Mouse (Mus musculus): ENCODE data around the gene Miga1.

GRCm38 (mm10) chr3:152332545-152333300 lies 7.5 kb downstream of the Miga1 start:
- TF ChIP-seq CTCF (IDR thresholded peaks at IDR 0.05; ENCODE audit: borderline replicate concordance, control insufficient read depth, extremely low read depth, insufficient read depth, low read length, poor library complexity) (no peak), POLR2A (IDR thresholded peaks at IDR 0.05; ENCODE audit: control insufficient read depth, extremely low read depth, insufficient read depth, low read length, poor library complexity) (no peak)

Data from thymus, adult 2 months (tissue).